Comparison of ENCODE assay signal across 8 mouse cellular contexts in genomic region chr5:67426011-67426410, GRCm38 (mm10). TPM values are rescaled to one million over a fixed set of nuclear protein-coding genes. Genes with fewer than 3 reads are reported as not detected.
DNase-seq lines count a peak whose midpoint lies in the region; ATAC-seq lines count a peak whose summit lies in the region.

No protein-coding gene starts in this region.

- ATAC-seq in heart, embryonic 13.5 days (ENCODE audit: extremely low read depth, insufficient number of reproducible peaks, low FRiP score, low TSS enrichment), result no peak
- no peak for ATAC-seq in hindbrain, embryonic 11.5 days (ENCODE audit: low FRiP score)
- ATAC-seq in midbrain, embryonic 11.5 days (ENCODE audit: low FRiP score), result no peak

- peak overlapping the region; percentile 85 for H3K4me3 ChIP-seq in heart, embryonic 13.5 days
- H3K4me3 ChIP-seq in hindbrain, embryonic 11.5 days (ENCODE audit: low read depth, low read length), result peak overlapping the region; percentile 65
- H3K4me3 ChIP-seq in midbrain, embryonic 11.5 days (ENCODE audit: low read depth, low read length), result peak overlapping the region; percentile 71

- H3K9me3 ChIP-seq in heart, embryonic 13.5 days, result no peaks in the 10 kb centered on the region
- H3K9me3 ChIP-seq in hindbrain, embryonic 11.5 days (ENCODE audit: control insufficient read depth, low read length), result no peaks in the 10 kb centered on the region
- no peaks in the 10 kb centered on the region for H3K9me3 ChIP-seq in midbrain, embryonic 11.5 days (ENCODE audit: control insufficient read depth, low read length)

- intact Hi-C loops in heart, postnatal 10 days (cut with DNase I), result loop anchor here (10.0 kb wide), 1 partner anchor 299 kb away; no protein-coding TSS in a partner anchor
- intact Hi-C loops in left cerebral cortex, postnatal 25 days (cut with DNase I), result no loop called here

- DNase-seq in heart, postnatal 10 days, result no peak
- DNase-seq in MN1 (ENCODE audit: low spot score), result peak; percentile 35
- DNase-seq in hindbrain, embryonic 11.5 days (ENCODE audit: low spot score), result no peak
- peak; percentile 91 for DNase-seq in midbrain, embryonic 11.5 days (ENCODE audit: low spot score, missing footprints)
- DNase-seq in right cerebral cortex, postnatal 25 days, result no peak
- DNase-seq in kidney, postnatal 36 days, result no peak
- no peak for DNase-seq in left cerebral cortex, postnatal 25 days (ENCODE audit: low spot score in 2 of 2)

- H3K4me1 ChIP-seq in heart, embryonic 13.5 days, result peaks cover 35% of the 10 kb centered on the region
- peaks cover 4% of the 10 kb centered on the region for H3K4me1 ChIP-seq in hindbrain, embryonic 11.5 days (replicated peaks; ENCODE audit: control insufficient read depth, insufficient read depth, low read length)
- H3K4me1 ChIP-seq in midbrain, embryonic 11.5 days (ENCODE audit: control insufficient read depth, insufficient read depth, low read length), result peaks cover 10% of the 10 kb centered on the region

- H3K4me2 ChIP-seq in heart, embryonic 13.5 days, result peak overlapping the region; percentile 75
- H3K4me2 ChIP-seq in hindbrain, embryonic 11.5 days (replicated peaks; ENCODE audit: low read depth, low read length), result peak overlapping the region; percentile 77
- H3K4me2 ChIP-seq in midbrain, embryonic 11.5 days, result peak overlapping the region; percentile 82

- peak overlapping the region; percentile 92 for H3K9ac ChIP-seq in heart, embryonic 13.5 days
- 0 out of 2 replicates have a peak overlapping the region, but pooled peaks have one; percentile 8 for H3K9ac ChIP-seq in hindbrain, embryonic 11.5 days (ENCODE audit: low read depth, low read length)
- peak overlapping the region; percentile 76 for H3K9ac ChIP-seq in midbrain, embryonic 11.5 days (ENCODE audit: low read length)

- H3K27me3 ChIP-seq in heart, embryonic 13.5 days (replicated peaks), result 0 out of 2 replicates have a peak, but pooled peaks cover 3% of the 10 kb centered on the region
- H3K27me3 ChIP-seq in hindbrain, embryonic 11.5 days (ENCODE audit: control insufficient read depth, insufficient read depth, low read length), result peaks cover 6% of the 10 kb centered on the region; the same call in 1 of the 2 replicates
- peaks cover 14% of the 10 kb centered on the region for H3K27me3 ChIP-seq in midbrain, embryonic 11.5 days (ENCODE audit: control insufficient read depth, insufficient read depth, low read length)

- WGBS in heart, embryonic 13.5 days, result 15% methylated on average over 5 of the region's 5 CpGs
- WGBS in hindbrain, embryonic 11.5 days, result 14% methylated on average over 5 of the region's 5 CpGs
- 12% methylated on average over 5 of the region's 5 CpGs for WGBS in midbrain, embryonic 11.5 days

- peak overlapping the region; percentile 88 for H3K27ac ChIP-seq in heart, embryonic 13.5 days (replicated peaks)
- no peak overlapping the region for H3K27ac ChIP-seq in hindbrain, embryonic 11.5 days (ENCODE audit: low read depth, low read length)
- H3K27ac ChIP-seq in midbrain, embryonic 11.5 days (ENCODE audit: low read depth, low read length), result no peak overlapping the region

- no peaks in the 10 kb centered on the region for H3K36me3 ChIP-seq in heart, embryonic 13.5 days
- no peaks in the 10 kb centered on the region for H3K36me3 ChIP-seq in hindbrain, embryonic 11.5 days (ENCODE audit: control insufficient read depth, insufficient read depth, low read length)
- H3K36me3 ChIP-seq in midbrain, embryonic 11.5 days (ENCODE audit: control insufficient read depth, insufficient read depth, low read length), result no peaks in the 10 kb centered on the region

RNA-seq across cellular contexts. Expression of gene Bend4, which starts 2.1 kb away (rescaled TPM):
- 13.9 and 15.6 TPM in 2 replicates for polyA plus RNA-seq in heart, embryonic 13.5 days (2015; fragmentation: Nextera tagmentation; extraction: Ambion mirVana)
- 1 to 10 TPM; 5.4 to 9.4 TPM for total RNA-seq in heart, postnatal 10 days (2021)
- 11.0 and 13.5 TPM in 2 replicates for polyA plus RNA-seq in hindbrain, embryonic 11.5 days (2014; fragmentation: Nextera tagmentation; extraction: Ambion mirVana)
- polyA plus RNA-seq in midbrain, embryonic 11.5 days (2014; fragmentation: Nextera tagmentation; extraction: Ambion mirVana), result 10.8 and 11.3 TPM in 2 replicates
- 1 to 10 TPM; 8.2 to 8.3 TPM for total RNA-seq in left cerebral cortex, postnatal 25 days (2021)

Comparison
In these comparisons a context has a peak if more than half of its experiments do, and no peak if none do; other contexts are left out.
1. H3K9ac ChIP-seq: peak in every context shown above with its lines; median percentile 92 in heart, embryonic 13.5 days; 76 in midbrain, embryonic 11.5 days; 8 in hindbrain, embryonic 11.5 days.
2. DNase-seq: peak in MN1 (single experiment) and midbrain, embryonic 11.5 days (single experiment); none in heart, postnatal 10 days (0 of 2), hindbrain, embryonic 11.5 days (single experiment), right cerebral cortex, postnatal 25 days (single experiment), kidney, postnatal 36 days (0 of 2) and left cerebral cortex, postnatal 25 days (0 of 2).
3. Peak in every context shown above with its lines, with median percentiles within 50 percentile points of each other: H3K4me2 ChIP-seq and H3K4me3 ChIP-seq.